Mouse (Mus musculus) heart, embryonic 10.5 days (tissue): ENCODE data around the gene Pde4d. TPM values are rescaled to one million over a fixed set of nuclear protein-coding genes. Genes with fewer than 3 reads are reported as not detected.

Experiments used
- DNase-seq: peaks from one replicate; pipeline ENCODE4 v3.0.0-alpha.2; 2017; ENCODE audit warnings: low spot score
- H3K27ac ChIP-seq: fragments of 300-500 bp; sonication (generic); 2 replicates; pipeline ENCODE4 v1.5.1; 2016; ENCODE audit warnings: mild to moderate bottlenecking
- H3K27me3 ChIP-seq: fragments of 300-500 bp; sonication (generic); 2 replicates; pipeline ENCODE4 v1.6.1; 2016; ENCODE audit warnings: mild to moderate bottlenecking; ENCODE audit not compliant: poor library complexity, insufficient read depth, severe bottlenecking
- H3K36me3 ChIP-seq: fragments of 300-500 bp; sonication (generic); 2 replicates; pipeline ENCODE4 v1.6.1; 2016; ENCODE audit warnings: mild to moderate bottlenecking, moderate library complexity
- H3K4me1 ChIP-seq: fragments of 300-500 bp; sonication (generic); 2 replicates; pipeline ENCODE4 v1.6.1; 2016; ENCODE audit warnings: mild to moderate bottlenecking
- H3K4me3 ChIP-seq: fragments of 300-500 bp; sonication (generic); 2 replicates; pipeline ENCODE4 v1.5.1; 2016; ENCODE audit warnings: mild to moderate bottlenecking, moderate library complexity
- H3K9me3 ChIP-seq: fragments of 300-500 bp; sonication (generic); 2 replicates; pipeline ENCODE4 v1.6.1; 2016; ENCODE audit warnings: mild to moderate bottlenecking, moderate library complexity
- WGBS: fragments of 180-500 bp; shearing (Covaris S2); methylation state at CpG from one replicate; pipeline ENCODE4 v1.1.7; 2016; 5-methylcytosine and 5-hydroxymethylcytosine counted together
- polyA plus RNA-seq: library from polyadenylated mRNA; unstranded; fragments of >200 nt; fragmentation: Nextera tagmentation; extraction: Ambion mirVana; gene quantifications from 2 replicates; pipeline ENCODE4 v1.2.1, GENCODE M21; 2016

Pde4d gene
- polyA plus RNA-seq, 1 experiment from 2014 or later, result 24.9 TPM

DNA sequence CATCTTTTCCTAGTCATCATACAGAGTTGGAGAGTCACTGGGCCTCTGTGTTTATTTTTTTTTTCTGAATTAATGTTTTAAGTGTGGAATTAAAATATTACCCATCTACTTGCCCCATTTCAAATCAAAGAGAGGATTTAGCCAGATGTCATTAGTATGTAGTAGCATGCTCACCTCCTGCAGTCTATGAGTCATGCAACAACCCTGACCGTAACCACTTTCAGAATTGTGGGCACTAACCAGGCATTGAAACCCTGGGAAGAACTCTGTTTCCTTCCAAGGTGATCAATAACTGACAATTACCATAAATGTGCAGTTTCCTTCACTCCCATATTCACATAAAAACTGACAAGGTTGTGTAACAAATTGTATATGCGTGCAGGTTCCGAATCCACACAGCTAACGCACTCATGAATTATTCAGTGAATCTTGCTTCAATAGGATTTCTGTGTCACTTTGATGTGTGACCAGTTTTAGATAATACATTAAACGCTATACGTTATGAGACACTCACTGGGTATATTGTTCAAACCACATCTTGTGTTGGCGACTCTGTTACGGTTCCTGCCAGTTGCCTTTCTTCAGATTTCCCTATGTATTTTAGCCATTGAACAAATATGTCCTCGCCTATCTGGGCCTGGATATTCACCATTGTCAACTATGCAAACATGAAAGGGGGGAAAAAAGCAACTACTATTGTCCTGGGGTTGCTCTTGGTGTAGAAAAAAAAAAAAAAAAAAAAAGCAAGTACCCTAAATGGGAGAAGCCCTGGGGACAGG, 719.0 kb downstream of the Pde4d start:
- no peaks in the 10 kb centered on the region for H3K36me3 ChIP-seq
- no peaks in the 10 kb centered on the region; the same call in 1 of the 2 replicates for H3K4me1 ChIP-seq
- H3K27me3 ChIP-seq, result no peaks in the 10 kb centered on the region
- H3K4me3 ChIP-seq, result no peak overlapping the region
- 87% methylated on average over 9 of the region's 9 CpGs for WGBS
- DNase-seq, result no peak
- H3K27ac ChIP-seq, result no peak overlapping the region
- H3K9me3 ChIP-seq, result no peaks in the 10 kb centered on the region

DNA sequence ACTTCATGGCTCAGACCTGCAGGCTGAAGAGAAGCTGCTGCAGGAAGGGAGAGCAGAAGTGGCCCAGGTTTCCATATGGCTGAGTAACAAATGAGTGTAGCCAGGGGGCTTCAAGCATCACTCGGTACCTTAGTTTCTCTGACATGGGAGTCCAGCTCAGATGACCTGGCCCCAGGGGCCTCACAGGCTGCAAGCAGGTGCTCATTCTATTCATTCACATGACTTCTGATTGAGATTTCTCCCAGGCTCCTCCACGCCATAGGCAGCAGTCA, 719.5 kb downstream of the Pde4d start:
- WGBS, result 79% methylated on average over 2 of the region's 2 CpGs
- H3K4me3 ChIP-seq, result no peak overlapping the region

GRCm38 (mm10) chr13:109171688-109172087, 721.9 kb downstream of the Pde4d start:
- H3K4me1 ChIP-seq, result no peaks in the 10 kb centered on the region; the same call in 1 of the 2 replicates
- DNase-seq, result no peak
- 77% methylated on average over 7 of the region's 7 CpGs for WGBS
- H3K27ac ChIP-seq, result no peak overlapping the region
- H3K9me3 ChIP-seq, result no peaks in the 10 kb centered on the region
- H3K36me3 ChIP-seq, result no peaks in the 10 kb centered on the region
- H3K27me3 ChIP-seq, result no peaks in the 10 kb centered on the region
- no peak overlapping the region for H3K4me3 ChIP-seq

More for the DNA sequence above, 719.5 kb downstream of the Pde4d start:
- Histone ChIP-seq H3K27ac (no peak overlapping the region), H3K36me3 (no peaks in the 10 kb centered on the region), H3K4me1 (no peaks in the 10 kb centered on the region; the same call in 1 of the 2 replicates), H3K27me3 (no peaks in the 10 kb centered on the region), H3K9me3 (no peaks in the 10 kb centered on the region)
- DNase-seq, result no peak

DNA sequence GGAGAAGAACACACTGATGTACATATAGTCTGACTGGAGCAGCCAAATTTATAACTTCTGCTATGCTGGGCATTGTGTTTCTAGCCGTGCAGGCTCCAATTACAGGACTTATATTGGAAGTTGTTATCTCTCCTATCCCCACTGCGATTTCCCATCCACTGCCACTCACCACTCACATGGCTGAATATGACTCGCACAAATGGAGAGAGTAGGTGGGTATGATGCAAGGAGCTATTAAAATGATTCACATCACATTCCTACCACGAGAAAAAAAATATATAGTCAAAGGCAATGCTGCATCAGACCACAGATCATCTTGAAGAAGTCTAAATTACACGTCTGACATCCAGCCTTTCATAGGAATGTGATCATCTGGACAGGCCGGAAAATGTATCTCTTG, 725.5 kb downstream of the Pde4d start:
- Histone ChIP-seq H3K27ac (no peak overlapping the region), H3K36me3 (no peaks in the 10 kb centered on the region), H3K27me3 (no peaks in the 10 kb centered on the region), H3K4me1 (no peaks in the 10 kb centered on the region; the same call in 1 of the 2 replicates), H3K9me3 (no peaks in the 10 kb centered on the region), H3K4me3 (no peak overlapping the region)
- DNase-seq, result no peak
- 73% methylated on average over 6 of the region's 6 CpGs for WGBS

DNA sequence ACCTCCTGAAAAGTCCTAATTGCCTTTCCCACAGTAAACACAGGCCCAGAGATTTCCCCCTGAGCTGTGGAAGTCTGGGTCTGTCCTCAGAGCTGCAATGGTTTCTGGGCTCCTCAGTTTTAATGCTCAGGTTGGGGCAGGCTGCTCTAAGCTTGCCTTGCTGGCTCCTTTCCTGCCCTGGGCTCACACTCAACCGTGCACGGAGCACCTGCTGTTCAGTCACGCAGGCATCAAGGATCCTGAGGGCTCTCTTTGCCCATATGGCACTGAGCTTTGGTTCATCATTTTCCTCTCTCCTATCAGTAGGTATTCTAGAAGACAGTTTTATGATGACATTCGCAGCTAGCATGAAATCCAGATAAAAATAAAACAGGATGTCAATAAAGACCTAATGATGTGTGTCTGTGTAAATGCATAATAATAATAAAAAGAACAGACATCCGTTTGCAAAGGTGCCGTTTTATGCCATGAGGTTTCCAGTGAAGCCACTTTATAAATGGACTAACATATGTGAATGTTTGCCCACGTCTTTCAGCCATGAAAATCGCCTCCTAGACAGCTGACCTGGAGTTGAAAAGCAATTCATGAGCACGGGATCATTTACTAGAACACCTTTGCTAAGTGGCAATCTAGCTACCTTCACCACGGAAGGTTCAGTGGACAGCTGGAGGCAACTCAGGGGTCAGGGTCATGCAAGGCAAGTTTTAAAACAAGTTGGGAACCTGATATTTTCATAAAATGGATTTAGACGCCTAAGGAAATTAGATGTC, 726.3 kb downstream of the Pde4d start:
- WGBS, result 77% methylated on average over 11 of the region's 11 CpGs
- H3K4me3 ChIP-seq, result no peak overlapping the region
- H3K4me1 ChIP-seq, result no peaks in the 10 kb centered on the region; the same call in 1 of the 2 replicates
- no peaks in the 10 kb centered on the region for H3K27me3 ChIP-seq
- no peaks in the 10 kb centered on the region for H3K9me3 ChIP-seq
- no peaks in the 10 kb centered on the region for H3K36me3 ChIP-seq
- H3K27ac ChIP-seq, result no peak overlapping the region
- DNase-seq, result no peak

GRCm38 (mm10) chr13:109181363-109181762, 731.6 kb downstream of the Pde4d start:
- H3K27ac ChIP-seq, result no peak overlapping the region
- DNase-seq, result no peak
- no peaks in the 10 kb centered on the region for H3K9me3 ChIP-seq
- H3K4me1 ChIP-seq, result no peaks in the 10 kb centered on the region
- WGBS, result 84% methylated on average over 6 of the region's 6 CpGs
- no peak overlapping the region for H3K4me3 ChIP-seq
- no peaks in the 10 kb centered on the region for H3K27me3 ChIP-seq
- no peaks in the 10 kb centered on the region for H3K36me3 ChIP-seq

DNA sequence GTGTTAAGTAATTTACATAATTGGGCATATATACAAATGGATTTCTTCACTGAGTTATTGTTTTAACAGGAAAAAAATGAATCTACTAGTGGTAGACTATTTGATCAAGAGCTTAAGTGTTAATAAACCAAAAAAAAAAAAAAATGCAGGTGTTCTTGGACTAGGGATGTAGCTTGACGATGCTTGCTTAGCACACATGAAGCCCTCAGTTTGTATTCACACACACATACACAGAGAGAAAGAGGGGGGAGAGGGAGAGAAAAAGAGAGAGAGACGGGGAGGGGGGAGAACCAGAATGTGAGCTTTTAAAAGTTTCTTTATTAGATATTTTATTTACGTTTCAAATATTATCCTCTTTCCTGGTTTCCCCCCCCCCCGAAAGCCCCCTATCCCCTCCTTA, 740.9 kb downstream of the Pde4d start:
- H3K36me3 ChIP-seq, result no peaks in the 10 kb centered on the region
- H3K4me3 ChIP-seq, result no peak overlapping the region
- no peak for DNase-seq
- WGBS, result 72% methylated on average over 4 of the region's 4 CpGs
- no peaks in the 10 kb centered on the region for H3K4me1 ChIP-seq
- H3K27me3 ChIP-seq, result no peaks in the 10 kb centered on the region
- H3K9me3 ChIP-seq, result no peaks in the 10 kb centered on the region
- H3K27ac ChIP-seq, result no peak overlapping the region

DNA sequence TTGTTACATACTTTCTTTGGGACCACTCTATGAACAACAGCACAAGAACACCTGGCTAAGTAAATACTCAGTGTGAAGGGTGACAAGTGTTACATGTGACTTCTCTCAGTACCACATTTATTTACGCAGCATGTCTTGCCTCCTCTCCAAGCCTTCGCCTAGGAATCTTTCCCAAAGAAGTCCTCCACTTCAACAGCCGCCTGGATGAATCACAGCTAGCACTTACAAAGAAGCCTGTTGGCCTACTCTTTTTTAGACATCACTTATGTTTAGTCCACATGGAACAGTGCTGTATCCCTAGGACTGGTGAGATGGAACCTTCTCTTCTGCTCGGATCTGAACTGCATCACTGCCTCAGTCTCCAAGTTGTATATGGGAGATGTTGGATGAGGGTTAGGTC, 741.4 kb downstream of the Pde4d start:
- Histone ChIP-seq H3K27ac (no peak overlapping the region), H3K4me3 (no peak overlapping the region), H3K36me3 (no peaks in the 10 kb centered on the region), H3K4me1 (no peaks in the 10 kb centered on the region), H3K9me3 (no peaks in the 10 kb centered on the region), H3K27me3 (no peaks in the 10 kb centered on the region)
- no peak for DNase-seq
- WGBS, result 75% methylated on average over 4 of the region's 4 CpGs

DNA sequence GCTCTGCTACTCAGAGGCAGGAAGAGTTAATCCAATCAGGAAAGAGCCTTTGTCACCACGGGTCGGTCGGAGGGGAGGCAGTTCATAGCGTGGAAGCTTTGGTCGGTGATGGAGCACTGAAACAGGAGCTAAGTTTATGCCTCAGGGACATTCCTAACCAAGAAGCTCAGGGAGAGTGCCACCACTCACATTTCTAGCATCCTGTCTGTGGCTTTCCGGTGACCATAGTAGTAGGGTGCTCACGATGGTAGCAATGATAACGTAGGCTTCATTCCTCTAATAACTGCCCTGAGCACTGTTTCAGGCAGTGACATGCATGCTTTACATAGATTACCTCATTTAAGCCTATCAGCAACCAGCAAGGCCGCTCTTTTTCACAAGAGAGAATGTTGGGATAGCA, 755.8 kb downstream of the Pde4d start:
- Histone ChIP-seq H3K27ac (no peak overlapping the region), H3K36me3 (no peaks in the 10 kb centered on the region), H3K27me3 (no peaks in the 10 kb centered on the region), H3K9me3 (no peaks in the 10 kb centered on the region), H3K4me3 (no peak overlapping the region), H3K4me1 (no peaks in the 10 kb centered on the region)
- 36% methylated on average over 9 of the region's 9 CpGs for WGBS
- DNase-seq, result no peak

DNA sequence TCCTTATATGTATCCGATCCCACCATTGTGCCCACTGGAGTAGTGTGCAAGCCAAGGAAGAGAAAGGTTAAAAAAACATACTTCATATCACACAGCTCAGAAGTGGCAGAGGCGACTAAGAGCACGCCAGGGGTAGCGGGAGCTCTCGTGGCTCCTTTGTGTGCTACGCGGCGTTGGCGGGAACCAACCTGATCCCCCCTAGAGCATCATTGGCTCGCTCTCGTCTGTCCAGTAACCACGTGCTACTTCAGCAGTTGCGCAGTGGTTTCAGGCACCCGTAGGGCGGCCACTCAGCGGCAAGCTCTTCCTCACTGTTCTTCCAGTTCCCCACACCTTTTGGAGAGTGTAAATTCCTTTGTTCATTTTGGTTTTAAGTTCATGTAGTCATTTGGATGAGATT, 758.9 kb downstream of the Pde4d start:
- Histone ChIP-seq H3K4me3 (no peak overlapping the region), H3K36me3 (no peaks in the 10 kb centered on the region), H3K9me3 (no peaks in the 10 kb centered on the region), H3K27me3 (peaks cover 8% of the 10 kb centered on the region), H3K27ac (no peak overlapping the region), H3K4me1 (peaks cover 7% of the 10 kb centered on the region; the same call in 1 of the 2 replicates)
- peak; percentile 60 for DNase-seq
- 89% methylated on average over 16 of the region's 16 CpGs for WGBS

- DNase-seq, result peak; percentile 52
- H3K9me3 ChIP-seq, result no peaks in the 10 kb centered on the region
- no peak overlapping the region for H3K27ac ChIP-seq
- no peak overlapping the region for H3K4me3 ChIP-seq
- peaks cover 7% of the 10 kb centered on the region; the same call in 1 of the 2 replicates for H3K4me1 ChIP-seq
- peaks cover 8% of the 10 kb centered on the region for H3K27me3 ChIP-seq
- WGBS, result 59% methylated on average over 6 of the region's 6 CpGs
- H3K36me3 ChIP-seq, result no peaks in the 10 kb centered on the region
These were observed 759.7 kb downstream of the Pde4d start for GRCm38 (mm10) chr13:109209413-109209812.

DNA sequence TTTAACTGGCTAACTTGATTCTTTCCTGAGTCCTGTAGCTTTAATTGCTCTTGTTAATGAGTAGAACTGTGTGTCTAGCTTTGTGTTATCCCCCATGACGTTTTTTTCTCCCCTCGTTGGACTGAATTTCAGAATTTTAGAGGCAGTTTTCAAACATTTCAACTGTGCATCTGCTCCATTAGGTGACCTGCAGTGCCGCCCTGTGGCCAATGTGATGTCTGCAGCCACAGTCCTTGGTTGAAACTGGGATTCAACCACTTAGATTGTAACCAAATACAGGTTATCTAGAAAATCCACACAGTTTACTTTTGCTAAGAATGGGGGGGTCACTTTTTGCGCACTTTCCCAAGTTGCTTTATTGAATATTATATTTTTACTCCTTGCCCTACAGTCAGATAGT, 760.7 kb downstream of the Pde4d start:
- H3K27me3 ChIP-seq, result peaks cover 8% of the 10 kb centered on the region
- peaks cover 7% of the 10 kb centered on the region; the same call in 1 of the 2 replicates for H3K4me1 ChIP-seq
- H3K4me3 ChIP-seq, result no peak overlapping the region
- H3K36me3 ChIP-seq, result no peaks in the 10 kb centered on the region
- H3K9me3 ChIP-seq, result no peaks in the 10 kb centered on the region
- H3K27ac ChIP-seq, result no peak overlapping the region
- WGBS, result 5% methylated on average over 4 of the region's 4 CpGs
- peak; percentile 75 for DNase-seq

DNA sequence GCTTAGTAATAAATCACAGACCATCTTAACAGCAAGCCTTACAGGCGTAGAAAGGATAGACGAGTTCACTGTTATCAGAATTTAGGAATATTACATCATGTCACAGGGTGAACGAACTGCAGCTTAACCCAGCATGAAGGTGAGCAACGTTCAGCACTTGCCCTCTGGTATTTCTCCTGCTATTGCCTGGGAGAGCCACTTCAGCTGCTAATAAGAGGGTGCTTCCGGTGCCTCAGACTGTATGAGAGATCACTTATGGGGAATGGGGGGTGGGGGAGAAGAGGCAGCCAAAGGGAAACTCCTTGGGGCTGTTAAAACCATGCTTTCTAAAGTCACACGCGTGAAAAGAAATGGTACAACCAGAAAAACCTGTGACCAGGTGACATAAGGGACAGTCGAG, 761.7 kb downstream of the Pde4d start:
- 54% methylated on average over 8 of the region's 8 CpGs for WGBS
- Histone ChIP-seq H3K9me3 (no peaks in the 10 kb centered on the region), H3K27ac (no peak overlapping the region), H3K4me3 (no peak overlapping the region; the same call in 1 of the 2 replicates), H3K36me3 (no peaks in the 10 kb centered on the region), H3K27me3 (peaks cover 8% of the 10 kb centered on the region), H3K4me1 (peaks cover 7% of the 10 kb centered on the region; the same call in 1 of the 2 replicates)
- DNase-seq, result no peak
